Mouse (Mus musculus): ENCODE measurements around the gene Prim2. TPM values are rescaled to one million over a fixed set of nuclear protein-coding genes. Genes with fewer than 3 reads are reported as not detected.
"Not testable (repeated sequence)": the region's sequence is repeated elsewhere in the genome, so short reads cannot be mapped to it uniquely, and the experiment has no call there.

Prim2 gene
- polyA plus RNA-seq, 1 experiment from 2014 or later: 26.3 TPM

DNA sequence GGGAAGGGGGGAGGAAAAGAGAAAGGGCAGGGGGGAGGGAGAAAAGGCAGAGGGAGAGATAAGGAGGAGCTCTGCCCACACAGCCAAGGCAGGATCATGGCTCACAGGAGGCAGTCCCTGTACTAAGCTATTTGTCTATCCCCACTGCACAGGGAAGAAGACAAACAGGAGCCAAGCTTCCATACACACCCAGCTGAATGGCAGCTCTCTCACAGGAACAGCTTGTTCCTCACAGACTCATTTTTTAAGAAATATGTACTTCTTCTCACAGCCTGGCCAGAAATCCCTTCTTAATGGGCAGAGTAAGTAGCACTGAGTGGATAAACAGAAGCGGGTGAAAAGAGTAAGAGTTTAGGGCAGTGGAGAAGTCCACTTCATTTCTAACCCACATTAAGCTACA, 23.9 kb downstream of the Prim2 start:
- Histone ChIP-seq H3K36me3 (ENCODE audit: control insufficient read depth, insufficient read depth, low read length) (peaks cover 9% of the 10 kb centered on the region), H3K9me3 (ENCODE audit: control insufficient read depth, low read length) (no peaks in the 10 kb centered on the region), H3K27me3 (replicated peaks; ENCODE audit: control insufficient read depth, insufficient read depth, low read length) (no peaks in the 10 kb centered on the region), H3K4me1 (ENCODE audit: control insufficient read depth, insufficient read depth, low read length) (no peaks in the 10 kb centered on the region), H3K4me2 (ENCODE audit: low read depth, low read length) (no peak overlapping the region), H3K9ac (ENCODE audit: low read depth, low read length) (no peak overlapping the region), H3K4me3 (ENCODE audit: low read length) (no peak overlapping the region), H3K27ac (ENCODE audit: low read length) (no peak overlapping the region)
- no peak for ATAC-seq
- 81% methylated on average over 1 of the region's 1 CpGs for WGBS

DNA sequence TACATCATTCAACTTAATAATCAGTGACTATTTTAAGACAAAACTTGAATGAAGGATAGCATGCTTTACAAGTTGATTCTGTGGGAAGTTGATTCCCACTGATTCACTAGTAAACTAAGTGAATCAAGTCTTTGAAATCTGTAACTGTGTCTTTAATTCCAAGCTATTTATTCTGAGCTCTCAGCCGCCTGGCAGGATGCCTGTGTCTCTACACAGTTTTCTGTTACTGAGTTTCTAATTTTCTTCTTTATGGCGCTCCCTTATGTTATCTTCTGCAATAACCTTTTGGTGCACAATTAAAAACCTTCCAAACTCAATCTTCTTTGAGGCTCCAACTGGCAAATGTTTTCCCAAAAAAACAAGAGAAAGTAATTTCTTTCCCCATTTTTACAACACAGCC, 28.5 kb downstream of the Prim2 start:
- Histone ChIP-seq H3K27me3 (replicated peaks; ENCODE audit: control insufficient read depth, insufficient read depth, low read length) (no peaks in the 10 kb centered on the region), H3K4me1 (ENCODE audit: control insufficient read depth, insufficient read depth, low read length) (no peaks in the 10 kb centered on the region), H3K9ac (ENCODE audit: low read depth, low read length) (no peak overlapping the region), H3K36me3 (ENCODE audit: control insufficient read depth, insufficient read depth, low read length) (peaks cover 16% of the 10 kb centered on the region), H3K9me3 (ENCODE audit: control insufficient read depth, low read length) (no peaks in the 10 kb centered on the region), H3K4me2 (ENCODE audit: low read depth, low read length) (no peak overlapping the region), H3K4me3 (ENCODE audit: low read length) (no peak overlapping the region), H3K27ac (ENCODE audit: low read length) (no peak overlapping the region)
- ATAC-seq: no peak
- WGBS: 94% methylated on average over 2 of the region's 2 CpGs

DNA sequence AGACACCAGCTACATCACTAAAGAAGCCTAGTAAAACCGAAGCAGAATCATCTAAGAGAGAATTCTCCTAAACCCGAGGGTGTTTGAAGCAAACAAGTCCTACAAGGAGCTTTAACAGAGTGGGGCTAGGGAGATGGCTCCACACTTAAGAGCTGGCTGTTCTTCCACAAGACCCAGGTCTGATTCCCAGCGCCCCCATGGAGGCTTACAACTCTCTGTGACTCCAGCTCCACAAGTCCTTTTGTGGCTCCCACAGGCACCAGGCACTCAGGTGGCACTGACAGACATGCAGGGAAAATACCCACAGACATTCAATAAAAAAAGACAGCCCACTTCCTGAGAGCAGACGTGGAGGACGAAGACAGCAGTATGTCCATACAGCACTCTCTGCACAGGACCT, 29.5 kb downstream of the Prim2 start:
- Histone ChIP-seq H3K4me3 (ENCODE audit: low read length) (no peak overlapping the region), H3K4me1 (ENCODE audit: control insufficient read depth, insufficient read depth, low read length) (no peaks in the 10 kb centered on the region), H3K9me3 (ENCODE audit: control insufficient read depth, low read length) (no peaks in the 10 kb centered on the region), H3K36me3 (ENCODE audit: control insufficient read depth, insufficient read depth, low read length) (peaks cover 16% of the 10 kb centered on the region), H3K27ac (ENCODE audit: low read length) (no peak overlapping the region), H3K27me3 (replicated peaks; ENCODE audit: control insufficient read depth, insufficient read depth, low read length) (no peaks in the 10 kb centered on the region), H3K9ac (ENCODE audit: low read depth, low read length) (no peak overlapping the region), H3K4me2 (ENCODE audit: low read depth, low read length) (no peak overlapping the region)
- ATAC-seq: no peak
- WGBS: 91% methylated on average over 5 of the region's 5 CpGs

DNA sequence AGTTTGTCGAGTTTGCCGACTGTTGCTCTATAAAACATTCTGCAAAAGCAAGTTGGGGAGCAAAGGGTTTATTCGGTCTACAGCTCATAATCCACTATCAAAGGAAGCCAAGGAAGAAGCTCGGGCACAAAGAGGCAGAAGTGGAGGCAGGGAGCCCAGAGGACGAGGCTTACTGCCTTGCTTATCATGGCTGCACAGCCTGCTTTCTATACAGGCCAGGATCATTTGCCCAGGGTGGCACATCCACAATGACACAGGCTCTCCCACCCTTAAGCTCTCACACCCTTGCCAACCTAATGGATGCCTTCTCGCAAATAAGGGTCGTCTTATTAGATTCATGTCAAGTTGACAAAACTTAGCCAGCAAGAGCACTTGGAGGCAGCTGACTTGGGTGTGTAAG, 30.4 kb downstream of the Prim2 start:
- no peak for ATAC-seq
- 95% methylated on average over 7 of the region's 7 CpGs for WGBS
- Histone ChIP-seq H3K4me3 (ENCODE audit: low read length) (no peak overlapping the region), H3K9me3 (ENCODE audit: control insufficient read depth, low read length) (no peaks in the 10 kb centered on the region), H3K27ac (ENCODE audit: low read length) (no peak overlapping the region), H3K9ac (ENCODE audit: low read depth, low read length) (no peak overlapping the region), H3K4me2 (ENCODE audit: low read depth, low read length) (no peak overlapping the region), H3K27me3 (replicated peaks; ENCODE audit: control insufficient read depth, insufficient read depth, low read length) (no peaks in the 10 kb centered on the region), H3K4me1 (ENCODE audit: control insufficient read depth, insufficient read depth, low read length) (no peaks in the 10 kb centered on the region), H3K36me3 (ENCODE audit: control insufficient read depth, insufficient read depth, low read length) (peaks cover 16% of the 10 kb centered on the region)

DNA sequence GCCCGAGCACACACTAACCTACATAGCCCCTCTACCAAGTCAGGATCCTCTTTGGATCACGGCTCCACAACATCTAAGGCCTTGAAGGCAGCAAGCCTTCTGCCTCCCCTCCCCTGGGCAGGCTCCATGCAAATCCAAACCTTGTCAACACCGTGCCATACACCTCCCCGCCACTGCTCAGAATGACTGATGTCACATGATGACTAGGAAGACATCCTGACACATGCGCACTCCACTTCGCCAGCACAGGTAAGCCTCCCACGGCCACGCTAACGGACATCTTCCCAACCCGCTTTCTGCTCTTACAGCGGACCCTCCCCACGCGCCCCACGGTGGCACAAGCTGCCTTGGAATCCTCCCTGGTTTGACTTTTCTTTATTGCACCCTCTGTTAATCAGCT, 31.8 kb downstream of the Prim2 start:
- Histone ChIP-seq H3K9me3 (ENCODE audit: control insufficient read depth, low read length) (no peaks in the 10 kb centered on the region), H3K4me1 (ENCODE audit: control insufficient read depth, insufficient read depth, low read length) (no peaks in the 10 kb centered on the region), H3K9ac (ENCODE audit: low read depth, low read length) (no peak overlapping the region), H3K27me3 (replicated peaks; ENCODE audit: control insufficient read depth, insufficient read depth, low read length) (no peaks in the 10 kb centered on the region), H3K36me3 (ENCODE audit: control insufficient read depth, insufficient read depth, low read length) (peaks cover 15% of the 10 kb centered on the region), H3K4me2 (ENCODE audit: low read depth, low read length) (no peak overlapping the region), H3K27ac (ENCODE audit: low read length) (no peak overlapping the region), H3K4me3 (ENCODE audit: low read length) (no peak overlapping the region)
- ATAC-seq: no peak
- 94% methylated on average over 14 of the region's 14 CpGs for WGBS

DNA sequence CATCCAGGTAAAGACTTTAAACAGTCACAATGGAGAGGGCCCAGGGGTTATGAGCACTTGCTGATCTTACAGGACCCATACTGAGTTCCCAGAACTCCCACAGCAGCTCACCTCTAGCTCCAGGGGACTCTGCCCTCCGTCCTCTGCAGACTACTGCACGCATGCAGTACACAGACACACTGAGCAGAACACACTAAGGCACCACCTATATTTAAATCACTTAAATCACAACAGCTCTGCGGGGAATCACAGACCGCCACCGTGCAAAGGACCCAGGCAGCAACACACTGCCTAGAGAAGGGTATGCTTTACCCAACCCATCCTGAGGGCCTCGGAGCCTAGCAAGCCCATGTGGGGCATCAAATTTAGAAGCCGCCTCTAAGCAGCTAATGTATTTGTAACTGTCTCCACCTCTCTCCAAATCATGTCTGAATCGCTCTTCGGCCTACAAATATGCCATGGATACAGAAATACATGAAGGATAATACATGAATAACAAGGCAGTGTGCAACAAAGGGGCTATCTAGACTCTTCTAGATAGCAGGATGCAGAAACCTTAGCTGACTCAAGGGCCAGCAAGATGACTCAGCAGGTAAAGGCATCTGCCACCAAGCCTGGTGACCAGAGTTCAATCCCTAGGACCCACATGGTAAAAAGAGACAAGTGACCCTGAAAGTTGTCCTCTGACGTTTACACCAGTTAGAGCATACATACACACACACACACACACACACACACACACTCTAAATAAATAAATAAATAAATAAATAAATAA, 33.0 kb downstream of the Prim2 start:
- H3K36me3 ChIP-seq (ENCODE audit: control insufficient read depth, insufficient read depth, low read length): peaks cover 11% of the 10 kb centered on the region
- H3K4me3 ChIP-seq (ENCODE audit: low read length): no peak overlapping the region
- no peaks in the 10 kb centered on the region for H3K9me3 ChIP-seq (ENCODE audit: control insufficient read depth, low read length)
- no peak overlapping the region for H3K27ac ChIP-seq (ENCODE audit: low read length)
- H3K4me1 ChIP-seq (ENCODE audit: control insufficient read depth, insufficient read depth, low read length): no peaks in the 10 kb centered on the region
- no peak overlapping the region for H3K4me2 ChIP-seq (ENCODE audit: low read depth, low read length)
- ATAC-seq: no peak
- H3K27me3 ChIP-seq (replicated peaks; ENCODE audit: control insufficient read depth, insufficient read depth, low read length): no peaks in the 10 kb centered on the region
- no peak overlapping the region for H3K9ac ChIP-seq (ENCODE audit: low read depth, low read length)
- 86% methylated on average over 10 of the region's 10 CpGs for WGBS

DNA sequence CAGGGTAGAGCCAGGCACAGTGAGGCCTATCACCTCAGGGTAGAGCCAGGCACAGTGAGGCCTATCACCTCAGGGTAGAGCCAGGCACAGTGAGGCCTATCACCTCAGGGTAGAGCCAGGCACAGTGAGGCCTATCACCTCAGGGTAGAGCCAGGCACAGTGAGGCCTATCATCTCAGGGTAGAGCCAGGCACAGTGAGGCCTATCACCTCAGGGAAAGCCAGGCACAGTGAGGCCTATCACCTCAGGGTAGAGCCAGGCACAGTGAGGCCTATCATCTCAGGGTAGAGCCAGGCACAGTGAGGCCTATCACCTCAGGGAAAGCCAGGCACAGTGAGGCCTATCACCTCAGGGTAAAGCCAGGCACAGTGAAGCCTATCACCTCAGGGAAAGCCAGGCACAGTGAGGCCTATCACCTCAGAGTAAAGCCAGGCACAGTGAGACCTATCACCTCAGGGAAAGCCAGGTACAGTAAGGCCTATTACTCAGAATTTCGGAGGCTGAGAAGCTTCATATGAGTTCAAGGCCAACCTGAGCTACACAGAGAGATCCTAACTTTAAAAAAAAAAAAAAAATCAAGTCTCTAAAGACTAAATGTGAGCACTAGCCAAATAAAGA, 38.5 kb downstream of the Prim2 start:
- not testable (repeated sequence) for H3K9ac ChIP-seq (ENCODE audit: low read depth, low read length); H3K4me2 ChIP-seq (ENCODE audit: low read depth, low read length); H3K9me3 ChIP-seq (ENCODE audit: control insufficient read depth, low read length); H3K4me1 ChIP-seq (ENCODE audit: control insufficient read depth, insufficient read depth, low read length); ATAC-seq; H3K27ac ChIP-seq (ENCODE audit: low read length); H3K27me3 ChIP-seq (replicated peaks; ENCODE audit: control insufficient read depth, insufficient read depth, low read length); H3K4me3 ChIP-seq (ENCODE audit: low read length)
- H3K36me3 ChIP-seq (ENCODE audit: control insufficient read depth, insufficient read depth, low read length): peaks cover 11% of the 10 kb centered on the region
- 93% methylated on average over 1 of the region's 1 CpGs for WGBS

DNA sequence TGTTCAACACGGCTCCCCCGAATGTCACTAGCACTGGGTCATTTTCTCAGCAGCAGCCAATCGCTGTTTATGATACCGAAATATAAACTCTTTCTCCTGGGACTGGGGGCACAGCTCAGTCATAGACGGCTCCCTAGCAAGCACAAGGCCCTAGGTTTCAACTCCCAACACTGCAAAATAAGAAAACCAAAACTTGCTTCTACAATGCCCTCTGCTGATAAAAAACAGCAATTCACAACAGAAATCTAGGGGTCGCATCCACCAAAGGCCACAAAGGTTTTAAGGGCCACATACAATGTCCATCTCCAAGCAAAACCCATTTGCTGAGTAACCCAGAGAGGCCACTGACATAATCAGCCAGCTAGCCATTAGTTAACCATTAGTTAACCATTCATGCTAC, 41.8 kb downstream of the Prim2 start:
- Histone ChIP-seq H3K27ac (ENCODE audit: low read length) (no peak overlapping the region), H3K27me3 (replicated peaks; ENCODE audit: control insufficient read depth, insufficient read depth, low read length) (no peaks in the 10 kb centered on the region), H3K4me3 (ENCODE audit: low read length) (no peak overlapping the region), H3K36me3 (ENCODE audit: control insufficient read depth, insufficient read depth, low read length) (peaks cover 13% of the 10 kb centered on the region), H3K4me1 (ENCODE audit: control insufficient read depth, insufficient read depth, low read length) (no peaks in the 10 kb centered on the region), H3K9me3 (ENCODE audit: control insufficient read depth, low read length) (no peaks in the 10 kb centered on the region), H3K9ac (ENCODE audit: low read depth, low read length) (no peak overlapping the region), H3K4me2 (ENCODE audit: low read depth, low read length) (no peak overlapping the region)
- no peak for ATAC-seq
- 80% methylated on average over 6 of the region's 6 CpGs for WGBS

DNA sequence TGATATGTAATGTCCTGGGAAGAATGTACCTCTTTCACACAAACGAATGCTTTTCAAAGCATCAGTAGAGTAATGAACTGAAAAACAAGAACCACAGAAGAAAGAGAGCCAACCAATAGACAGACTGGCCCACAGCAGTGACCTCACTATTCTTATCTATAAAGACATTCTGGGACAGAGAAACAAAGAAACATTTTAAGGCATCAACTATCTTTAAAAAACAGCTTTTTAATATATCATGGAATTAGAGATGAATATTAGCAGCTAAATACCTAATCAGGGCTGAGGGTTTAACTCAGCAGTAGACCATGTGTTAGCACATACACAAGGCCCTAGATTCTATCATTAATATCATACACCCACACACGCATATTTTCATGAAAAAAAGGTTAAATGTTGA, 42.5 kb downstream of the Prim2 start:
- ATAC-seq: no peak
- Histone ChIP-seq H3K27ac (ENCODE audit: low read length) (no peak overlapping the region), H3K4me2 (ENCODE audit: low read depth, low read length) (no peak overlapping the region), H3K4me1 (ENCODE audit: control insufficient read depth, insufficient read depth, low read length) (no peaks in the 10 kb centered on the region), H3K9me3 (ENCODE audit: control insufficient read depth, low read length) (no peaks in the 10 kb centered on the region), H3K36me3 (ENCODE audit: control insufficient read depth, insufficient read depth, low read length) (peaks cover 13% of the 10 kb centered on the region), H3K9ac (ENCODE audit: low read depth, low read length) (no peak overlapping the region), H3K4me3 (ENCODE audit: low read length) (no peak overlapping the region), H3K27me3 (replicated peaks; ENCODE audit: control insufficient read depth, insufficient read depth, low read length) (no peaks in the 10 kb centered on the region)
- 92% methylated on average over 2 of the region's 2 CpGs for WGBS

All from intestine, embryonic 16.5 days (tissue).